Comparison of ENCODE assay signal across 8 mouse cellular contexts in the genomic region with DNA sequence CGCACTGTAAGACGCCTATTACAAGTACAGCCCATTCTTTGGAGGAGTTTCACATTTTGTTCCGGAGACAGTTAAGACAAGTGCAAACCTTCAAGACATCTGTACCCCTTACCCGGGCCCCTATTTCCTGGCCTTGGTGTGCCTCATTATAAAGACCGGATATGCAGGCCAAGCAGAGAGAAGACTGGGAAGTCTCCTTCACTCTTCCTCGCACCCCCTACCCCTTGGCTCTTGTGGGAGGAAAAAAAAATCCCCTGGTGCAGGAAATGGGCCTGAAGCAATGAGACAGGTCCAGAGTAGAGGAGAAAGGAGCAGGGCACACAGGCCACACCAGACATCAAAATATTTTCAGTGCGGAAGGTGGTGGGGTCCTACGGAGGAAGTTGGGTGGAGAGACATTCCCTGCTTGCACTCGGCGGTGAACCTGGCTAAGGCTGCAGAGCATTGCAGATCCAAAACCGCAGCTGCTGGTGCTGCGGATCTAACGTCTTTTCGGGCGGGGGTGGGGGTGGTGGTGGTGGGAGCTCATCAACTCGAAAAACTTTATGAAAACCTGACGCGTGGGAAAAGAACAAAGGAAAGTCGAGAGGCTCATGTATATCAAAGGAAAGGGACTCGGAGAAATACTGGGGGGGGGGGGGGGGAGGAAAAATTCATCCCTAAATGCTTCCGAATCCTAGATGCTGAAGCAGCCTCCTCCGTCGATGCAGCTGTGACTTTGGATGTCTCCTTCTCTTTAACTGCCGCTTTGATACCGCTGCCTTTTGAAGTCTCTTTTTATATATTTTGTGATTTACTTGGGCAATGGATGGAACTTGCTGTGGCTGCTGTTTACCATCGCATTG.
A peak's percentile ranks its signal among the peaks of the same experiment; 100 is the strongest.
DNase-seq lines count a peak whose midpoint lies in the region; ATAC-seq and TF ChIP-seq lines count a peak whose summit lies in the region.

No protein-coding gene starts in this region.

- no peak overlapping the region for H3K27ac ChIP-seq in cortical plate, adult 2 months (ENCODE audit: insufficient read depth, low read length)
- H3K27ac ChIP-seq in heart, embryonic 15.5 days, result peak overlapping the region; percentile 85
- H3K27ac ChIP-seq in spleen, adult 2 months (ENCODE audit: insufficient read depth, low read length), result peak overlapping the region; percentile 86

- peak overlapping the region; percentile 27; the same call in 1 of the 2 replicates for H3K9ac ChIP-seq in heart, embryonic 15.5 days

- no peaks in the 10 kb centered on the region for H3K36me3 ChIP-seq in heart, embryonic 15.5 days
- H3K36me3 ChIP-seq in megakaryocyte, embryonic 14.5 days (replicated peaks; ENCODE audit: low read length), result peaks cover 15% of the 10 kb centered on the region
- no peaks in the 10 kb centered on the region for H3K36me3 ChIP-seq in spleen, adult 2 months (ENCODE audit: control insufficient read depth, insufficient read depth, low read length)

- H3K4me1 ChIP-seq in cortical plate, adult 2 months (ENCODE audit: control insufficient read depth, insufficient read depth, low read length), result peaks cover 2% of the 10 kb centered on the region; the same call in 1 of the 2 replicates
- peaks cover 35% of the 10 kb centered on the region for H3K4me1 ChIP-seq in heart, embryonic 15.5 days (replicated peaks)
- peaks cover 83% of the 10 kb centered on the region for H3K4me1 ChIP-seq in megakaryocyte, embryonic 14.5 days
- H3K4me1 ChIP-seq in spleen, adult 2 months (ENCODE audit: control insufficient read depth, insufficient read depth, insufficient read length), result peaks cover 24% of the 10 kb centered on the region

- 3% methylated on average over 26 of the region's 26 CpGs for WGBS in heart, embryonic 15.5 days
- WGBS in spleen, adult 2 months, result 1% methylated on average over 26 of the region's 26 CpGs

- H3K27me3 ChIP-seq in heart, embryonic 15.5 days, result no peaks in the 10 kb centered on the region
- H3K27me3 ChIP-seq in megakaryocyte, embryonic 14.5 days (replicated peaks), result no peaks in the 10 kb centered on the region
- no peaks in the 10 kb centered on the region for H3K27me3 ChIP-seq in spleen, adult 2 months (ENCODE audit: control insufficient read depth, insufficient read depth, low read length)

- TF ChIP-seq POLR2A in cortical plate, adult 2 months (IDR thresholded peaks at IDR 0.05; ENCODE audit: extremely low read depth, insufficient read depth, low read length), result no peak
- no peak for TF ChIP-seq POLR2A in spleen, adult 2 months (IDR thresholded peaks at IDR 0.05; ENCODE audit: low read depth, low read length)

- no peaks in the 10 kb centered on the region for H3K9me3 ChIP-seq in heart, embryonic 15.5 days (replicated peaks)
- H3K9me3 ChIP-seq in megakaryocyte, embryonic 14.5 days, result peaks cover 11% of the 10 kb centered on the region; the same call in 1 of the 2 replicates

- TF ChIP-seq CTCF in cortical plate, adult 2 months (IDR thresholded peaks at IDR 0.05; ENCODE audit: extremely low read depth, insufficient read depth, low read length), result no peak
- TF ChIP-seq CTCF in spleen, adult 2 months (IDR thresholded peaks at IDR 0.05; ENCODE audit: extremely low read depth, insufficient read depth, insufficient read length, insufficient replicate concordance), result no peak

- peak overlapping the region; percentile 59 for H3K4me2 ChIP-seq in heart, embryonic 15.5 days

- ATAC-seq in heart, embryonic 15.5 days (replicated peaks; ENCODE audit: insufficient number of reproducible peaks, insufficient read depth, low FRiP score, low read depth), result peak; percentile 48

- DNase-seq in kidney, adult 18-20 months, result peak; percentile 6
- DNase-seq in kidney, adult 11 months, result no peak
- DNase-seq in kidney, postnatal 36 days, result peak; percentile 14 to 37
- peak in 1 of 2 experiments; percentile 27 for DNase-seq in spleen, adult 2 months (ENCODE audit: low read depth in 1 of 2, low spot score in 2 of 2)
- DNase-seq in urinary bladder, adult 2 months (ENCODE audit: low spot score), result no peak

- peak overlapping the region; percentile 43 for H3K4me3 ChIP-seq in cortical plate, adult 2 months (ENCODE audit: insufficient read depth, low read length)
- H3K4me3 ChIP-seq in heart, embryonic 15.5 days, result peak overlapping the region; percentile 40
- peak overlapping the region; percentile 92 for H3K4me3 ChIP-seq in megakaryocyte, embryonic 14.5 days (replicated peaks)
- peak overlapping the region; percentile 53 for H3K4me3 ChIP-seq in spleen, adult 2 months (ENCODE audit: extremely low read depth, insufficient read depth, insufficient read length)

Comparison
In these comparisons a context has a peak if more than half of its experiments do, and no peak if none do; other contexts are left out.
1. DNase-seq: peak in kidney, adult 18-20 months (single experiment) and kidney, postnatal 36 days (2 of 2); none in kidney, adult 11 months (single experiment) and urinary bladder, adult 2 months (single experiment).
2. H3K4me3 ChIP-seq: peak in every context shown above with its lines; median percentile 92 in megakaryocyte, embryonic 14.5 days; 53 in spleen, adult 2 months; 43 in cortical plate, adult 2 months; 40 in heart, embryonic 15.5 days.